In the genomic region with DNA sequence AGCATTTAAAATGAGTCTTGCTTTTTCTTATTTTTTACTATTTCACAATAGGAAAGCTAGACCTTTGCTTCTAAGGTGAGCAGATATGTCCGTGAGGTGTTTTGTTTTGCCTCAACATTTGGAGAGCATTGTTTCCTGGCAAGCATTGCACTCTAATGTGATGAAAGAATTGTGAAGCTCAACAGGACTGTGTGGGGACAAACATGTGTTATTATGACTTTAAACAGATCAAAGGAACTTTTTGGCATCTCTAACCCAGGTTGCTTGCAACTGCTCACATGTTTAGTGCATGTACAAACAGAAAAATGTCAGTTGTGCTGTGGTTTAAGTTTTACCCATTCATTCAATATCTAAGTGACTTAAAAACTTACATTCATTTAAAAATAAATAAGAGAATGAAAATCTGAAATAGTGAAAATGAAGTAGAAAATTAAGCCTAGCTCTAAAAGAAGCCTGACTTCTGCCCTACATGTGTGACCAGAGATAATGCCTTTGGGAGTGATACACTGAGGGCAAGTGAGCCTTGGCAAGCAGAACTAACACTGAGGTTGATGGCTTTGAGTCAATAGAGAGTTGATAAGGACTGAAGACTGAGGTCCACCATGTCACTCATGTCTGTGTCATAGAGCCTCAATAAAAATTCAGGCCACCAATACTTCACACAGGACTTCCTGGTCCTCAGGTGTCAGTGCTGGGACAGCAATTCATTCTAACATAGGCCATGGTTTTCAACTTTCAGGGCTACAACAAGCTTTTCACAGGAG, we compare ENCODE assay signal across 16 mouse cellular contexts.
A peak's percentile ranks its signal among the peaks of the same experiment; 100 is the strongest.
DNase-seq lines count a peak whose midpoint lies in the region; ATAC-seq and TF ChIP-seq lines count a peak whose summit lies in the region.
"Had no signal": no experiment of that assay in that cellular context is flagged by ENCODE, and none has a peak within 500 bp of the region (broad histone marks: within the 10 kb centered on the region; RNA-seq: fewer than 3 reads in every experiment).

No protein-coding gene starts in this region.

- no peak for ATAC-seq in liver, embryonic 12.5 days
- ATAC-seq in intestine, embryonic 16.5 days, result 0 out of 2 replicates have a peak, but pooled peaks have one; percentile 27
- ATAC-seq: CD4-positive, CD25-positive, alpha-beta regulatory T cell, adult 4 months; forebrain, embryonic 14.5 days; forebrain, postnatal 0 days had no signal

- no peak for TF ChIP-seq CTCF in heart, adult 2 months (IDR thresholded peaks at IDR 0.05)
- TF ChIP-seq CTCF in liver, adult 2 months (IDR thresholded peaks at IDR 0.05; ENCODE audit: low read depth, low read length), result no peak

- intact Hi-C loops in heart, adult 2 months (cut with DNase I), result no loop called here

- WGBS in heart, adult 2 months, result 50% methylated on average over 1 of the region's 1 CpGs
- WGBS in heart, embryonic 10.5 days, result 85% methylated on average over 1 of the region's 1 CpGs
- 21% methylated on average over 1 of the region's 1 CpGs for WGBS in liver, adult 2 months
- WGBS in liver, embryonic 12.5 days (ENCODE audit: insufficient replicate concordance), result 56% methylated on average over 1 of the region's 1 CpGs
- 86% methylated on average over 1 of the region's 1 CpGs for WGBS in intestine, embryonic 16.5 days

- H3K9me3 ChIP-seq in heart, embryonic 10.5 days, result no peaks in the 10 kb centered on the region
- H3K9me3 ChIP-seq in liver, embryonic 12.5 days (replicated peaks), result no peaks in the 10 kb centered on the region
- no peaks in the 10 kb centered on the region for H3K9me3 ChIP-seq in intestine, embryonic 16.5 days (ENCODE audit: control insufficient read depth, low read length)
- H3K9me3 ChIP-seq: hindbrain, embryonic 12.5 days; hindbrain, embryonic 15.5 days had no signal

- no peak overlapping the region for H3K4me3 ChIP-seq in heart, adult 2 months
- no peak overlapping the region for H3K4me3 ChIP-seq in heart, embryonic 10.5 days
- no peak overlapping the region for H3K4me3 ChIP-seq in liver, adult 2 months (ENCODE audit: insufficient read depth, low read depth, low read length)
- H3K4me3 ChIP-seq in liver, embryonic 12.5 days, result no peak overlapping the region
- H3K4me3 ChIP-seq in intestine, embryonic 16.5 days (ENCODE audit: low read length), result no peak overlapping the region
- H3K4me3 ChIP-seq: gastrocnemius, adult 2 months; hindbrain, embryonic 12.5 days; hindbrain, embryonic 15.5 days had no signal

- no peak for TF ChIP-seq EP300 in heart, adult 2 months (IDR thresholded peaks at IDR 0.05; ENCODE audit: insufficient read depth, low read depth, low read length)

- no peak overlapping the region for H3K4me2 ChIP-seq in liver, embryonic 12.5 days
- H3K4me2 ChIP-seq in intestine, embryonic 16.5 days (ENCODE audit: low read depth, low read length), result no peak overlapping the region
- H3K4me2 ChIP-seq: hindbrain, embryonic 12.5 days; hindbrain, embryonic 15.5 days had no signal

- H3K27me3 ChIP-seq in heart, adult 2 months (ENCODE audit: control insufficient read depth, insufficient read depth, low read length), result no peaks in the 10 kb centered on the region
- H3K27me3 ChIP-seq in heart, embryonic 10.5 days (ENCODE audit: insufficient read depth, poor library complexity, severe bottlenecking), result no peaks in the 10 kb centered on the region
- no peaks in the 10 kb centered on the region for H3K27me3 ChIP-seq in liver, adult 2 months (ENCODE audit: control insufficient read depth, insufficient read depth, low read length)
- no peaks in the 10 kb centered on the region for H3K27me3 ChIP-seq in liver, embryonic 12.5 days (replicated peaks)
- no peaks in the 10 kb centered on the region for H3K27me3 ChIP-seq in intestine, embryonic 16.5 days (replicated peaks; ENCODE audit: control insufficient read depth, insufficient read depth, low read length)
- H3K27me3 ChIP-seq: hindbrain, embryonic 12.5 days; hindbrain, embryonic 15.5 days had no signal

- H3K27ac ChIP-seq in heart, adult 2 months, result peak overlapping the region; percentile 26
- no peak overlapping the region for H3K27ac ChIP-seq in heart, embryonic 10.5 days
- peak overlapping the region; percentile 91 for H3K27ac ChIP-seq in liver, adult 2 months (replicated peaks; ENCODE audit: insufficient read depth, low read depth, low read length)
- H3K27ac ChIP-seq in liver, embryonic 12.5 days, result no peak overlapping the region
- H3K27ac ChIP-seq in intestine, embryonic 16.5 days (ENCODE audit: low read length), result no peak overlapping the region
- H3K27ac ChIP-seq: gastrocnemius, adult 2 months; hindbrain, embryonic 12.5 days; hindbrain, embryonic 15.5 days had no signal

- peaks cover 1% of the 10 kb centered on the region for H3K4me1 ChIP-seq in heart, adult 2 months (ENCODE audit: control insufficient read depth, insufficient read depth, low read length)
- peaks cover under 1% of the 10 kb centered on the region; the same call in 1 of the 2 replicates for H3K4me1 ChIP-seq in heart, embryonic 10.5 days
- peaks cover 28% of the 10 kb centered on the region for H3K4me1 ChIP-seq in liver, adult 2 months (ENCODE audit: control insufficient read depth, insufficient read depth, low read length)
- no peaks in the 10 kb centered on the region for H3K4me1 ChIP-seq in liver, embryonic 12.5 days
- H3K4me1 ChIP-seq in intestine, embryonic 16.5 days (ENCODE audit: control insufficient read depth, insufficient read depth, low read length), result no peaks in the 10 kb centered on the region

- peaks cover 3% of the 10 kb centered on the region for H3K36me3 ChIP-seq in heart, adult 2 months (ENCODE audit: control insufficient read depth, insufficient read depth, low read length)
- no peaks in the 10 kb centered on the region for H3K36me3 ChIP-seq in heart, embryonic 10.5 days
- H3K36me3 ChIP-seq in liver, adult 2 months (ENCODE audit: control insufficient read depth, insufficient read depth, low read length), result no peaks in the 10 kb centered on the region
- no peaks in the 10 kb centered on the region for H3K36me3 ChIP-seq in liver, embryonic 12.5 days
- H3K36me3 ChIP-seq in intestine, embryonic 16.5 days (ENCODE audit: control insufficient read depth, insufficient read depth, low read length), result no peaks in the 10 kb centered on the region
- H3K36me3 ChIP-seq: hindbrain, embryonic 12.5 days; hindbrain, embryonic 15.5 days had no signal

- no peak for TF ChIP-seq POLR2A in heart, adult 2 months (IDR thresholded peaks at IDR 0.05; ENCODE audit: insufficient read depth, low read depth, low read length)
- TF ChIP-seq POLR2A in liver, adult 2 months (IDR thresholded peaks at IDR 0.05; ENCODE audit: extremely low read depth, insufficient read depth, low read length), result no peak

- DNase-seq in heart, adult 2 months, result no peak
- no peak for DNase-seq in heart, embryonic 10.5 days (ENCODE audit: low spot score)
- peak; percentile 99 for DNase-seq in liver, adult 2 months (ENCODE audit: extremely low read depth, low read depth, low spot score)
- no peak for DNase-seq in cerebellum, adult 18-20 months
- DNase-seq: cerebellum, adult 11-12 months; cerebellum, adult 9-10 months; cerebellum, postnatal 14 days; forebrain, postnatal 0 days; gastrocnemius, adult 2 months; gastrocnemius, postnatal 14 days had no signal

- H3K9ac ChIP-seq in heart, adult 2 months (ENCODE audit: low read depth, low read length), result no peak overlapping the region
- H3K9ac ChIP-seq in liver, adult 2 months (ENCODE audit: low read depth, low read length), result no peak overlapping the region
- H3K9ac ChIP-seq in liver, embryonic 12.5 days, result no peak overlapping the region
- no peak overlapping the region for H3K9ac ChIP-seq in intestine, embryonic 16.5 days (ENCODE audit: low read depth, low read length)
- H3K9ac ChIP-seq: forebrain, postnatal 0 days; hindbrain, embryonic 12.5 days; hindbrain, embryonic 15.5 days had no signal

- H3K79me2 ChIP-seq in heart, adult 2 months (replicated peaks; ENCODE audit: control insufficient read depth, insufficient read depth, low read length), result no peaks in the 10 kb centered on the region
- H3K79me2 ChIP-seq in liver, adult 2 months (ENCODE audit: control insufficient read depth, insufficient read depth, low read length), result no peaks in the 10 kb centered on the region

Comparison
In these comparisons a context has a peak if more than half of its experiments do, and no peak if none do; other contexts are left out.
1. H3K27ac ChIP-seq: peak in heart, adult 2 months (single experiment) and liver, adult 2 months (single experiment); none in heart, embryonic 10.5 days (single experiment), liver, embryonic 12.5 days (single experiment) and intestine, embryonic 16.5 days (single experiment).